Mouse (Mus musculus): Measurements from ENCODE around the gene D130043K22Rik. TPM values are rescaled to one million over a fixed set of nuclear protein-coding genes. Genes with fewer than 3 reads are reported as not detected.

D130043K22Rik gene
- total RNA-seq, 4 experiments from 2014 or later = not detected

DNA sequence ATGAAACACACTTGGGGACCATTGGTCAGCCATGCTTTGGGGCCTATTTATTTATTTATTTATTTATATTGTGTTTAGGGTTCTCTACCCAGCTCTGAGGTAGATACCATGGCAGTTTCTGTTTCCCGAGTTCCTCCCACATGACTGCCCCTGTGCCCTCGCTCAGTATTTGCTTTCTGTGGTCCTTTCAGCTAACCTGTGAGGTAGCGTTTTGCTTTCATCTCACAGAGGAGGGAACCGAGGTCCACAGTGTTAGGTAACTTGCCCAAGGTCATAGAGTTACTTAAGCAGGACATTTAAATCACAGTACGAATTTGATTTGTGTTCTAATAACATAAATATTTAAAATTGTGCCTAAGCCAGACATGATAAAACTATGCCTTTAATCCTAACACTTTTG is 102.2 kb downstream of the D130043K22Rik start:
- DNase-seq (ENCODE audit: low spot score) = no peak

- DNase-seq (ENCODE audit: low spot score) = no peak
Measured at GRCm38 (mm10) chr13:24948870-24949269, 103.9 kb downstream of the D130043K22Rik start.

Other genes with a start within 250 kb of the D130043K22Rik start
- not detected for gene Armh2, start 103.9 kb upstream of the D130043K22Rik start, total RNA-seq (2022)
- 10 to 100 TPM; 48.1 to 77.5 (median 69.4) TPM for gene Gmnn, start 83.2 kb upstream of the D130043K22Rik start, total RNA-seq (2022)
- 100 to 1,000 TPM; 108 to 118 (median 112) TPM for gene BC005537, start 43.5 kb upstream of the D130043K22Rik start, total RNA-seq (2022)
- gene Acot13, start 13.6 kb upstream of the D130043K22Rik start, total RNA-seq (2022) = 100 to 1,000 TPM; 404 to 453 (median 416) TPM
- 10 to 100 TPM; 11.3 to 14.2 (median 13.3) TPM for gene Tdp2, start 13.5 kb upstream of the D130043K22Rik start, total RNA-seq (2022)
- 10 to 100 TPM; 26.2 to 29.8 (median 27.0) TPM for gene Aldh5a1, start 92.5 kb downstream of the D130043K22Rik start, total RNA-seq (2022)
- gene Gpld1, start 98.0 kb downstream of the D130043K22Rik start, total RNA-seq (2022) = 1 to 10 TPM; 1.7 to 2.7 (median 2.3) TPM
- 10 to 100 TPM; 41.8 to 54.6 (median 43.7) TPM for gene Mrs2, start 175.2 kb downstream of the D130043K22Rik start, total RNA-seq (2022)
- gene Dcdc2a, start 210.9 kb downstream of the D130043K22Rik start, total RNA-seq (2022) = not detected

All from heart, adult 8-10 months (tissue).